Mouse (Mus musculus) G1E (cell line): Measurements from ENCODE around the gene Slc23a2.

Experiments
- CTCF ChIP-seq: IDR thresholded peaks from 2 replicates; pipeline ENCODE4 v1.5.1; 2012; ENCODE audit warnings: low read depth, low read length, inconsistent platforms, mixed read lengths
- POLR2AphosphoS5 ChIP-seq: IDR thresholded peaks from 2 replicates; pipeline ENCODE4 v1.6.1; 2012; ENCODE audit warnings: low read depth, low read length, inconsistent platforms; ENCODE audit not compliant: insufficient replicate concordance
- TAL1 ChIP-seq: conservative IDR thresholded peaks from 2 replicates; pipeline ENCODE4 v1.6.1; 2012; ENCODE audit warnings: low read depth, low read length, inconsistent platforms, mixed read lengths

- TF ChIP-seq CTCF (no peak), TAL1 (no peak), POLR2AphosphoS5 (no peak)
Observed at GRCm38 (mm10) chr2:132013152-132013551, 131.8 kb downstream of the Slc23a2 start.
